Mouse (Mus musculus): ENCODE data around the gene Prpf31. TPM values are rescaled to one million over a fixed set of nuclear protein-coding genes. Genes with fewer than 3 reads are reported as not detected.

Prpf31 gene
- polyA plus RNA-seq (2012; rRNA removed) = 42.4 and 48.6 TPM in 2 replicates

DNA sequence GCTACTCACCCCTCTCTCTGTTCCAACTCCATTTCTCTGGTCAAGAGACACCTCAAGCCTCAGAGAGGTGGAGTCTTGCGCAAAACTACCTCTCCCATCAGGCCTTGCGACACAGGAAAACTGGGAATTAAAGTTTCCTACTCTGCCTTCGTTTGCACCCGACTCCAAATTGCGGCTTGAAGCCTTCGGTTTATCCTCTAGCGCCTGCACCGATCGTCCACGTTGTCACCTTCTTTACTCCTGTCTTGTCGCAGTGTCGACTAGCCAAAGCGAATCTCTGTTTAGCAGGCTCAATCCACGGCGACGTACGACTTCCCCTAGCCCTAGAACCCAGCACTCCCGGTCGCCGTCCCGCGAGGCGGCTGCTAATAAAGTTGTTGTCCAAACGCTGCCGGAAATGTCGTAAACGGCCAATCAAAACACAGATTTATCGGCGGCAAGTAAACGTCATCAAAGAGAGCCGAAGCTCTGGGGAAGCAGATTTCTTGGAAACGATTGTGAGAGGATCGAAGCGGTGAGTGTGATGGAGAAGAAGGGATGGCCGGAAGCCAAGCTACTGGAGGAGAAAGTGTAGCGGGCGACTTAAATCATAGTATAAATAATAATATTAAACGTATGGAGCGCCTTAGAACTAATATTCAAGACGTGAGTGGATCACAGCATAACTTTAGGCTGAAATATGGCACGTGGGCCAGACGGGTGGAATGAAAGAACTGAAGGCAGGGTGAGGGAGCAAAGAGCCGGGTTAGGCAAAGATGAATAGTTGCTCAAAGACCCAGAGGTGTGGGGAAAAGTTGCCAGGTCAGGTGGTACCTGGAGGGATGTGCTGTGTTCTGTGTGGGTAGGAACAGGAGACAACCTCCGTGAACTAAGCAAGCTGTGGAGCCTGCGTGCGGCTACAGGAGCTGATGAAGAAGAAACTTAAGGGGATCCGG, at the start of gene Prpf31, which contains the start of gene Tfpt:
Gene Prpf31 (plus strand): TSS at position 443 of the 935 bp plus-strand sequence.
Gene Tfpt (minus strand): TSS at position 387 of the 935 bp plus-strand sequence.
- Histone ChIP-seq H3K4me3 (ENCODE audit: control insufficient read depth, insufficient read depth, low read length) (peak within 1 kb of the TSS; percentile 77), H3K36me3 (ENCODE audit: control insufficient read depth, insufficient read depth, low read length) (0 out of 2 replicates have a peak, but pooled peaks cover 3% of the 10 kb centered on the region)

DNA sequence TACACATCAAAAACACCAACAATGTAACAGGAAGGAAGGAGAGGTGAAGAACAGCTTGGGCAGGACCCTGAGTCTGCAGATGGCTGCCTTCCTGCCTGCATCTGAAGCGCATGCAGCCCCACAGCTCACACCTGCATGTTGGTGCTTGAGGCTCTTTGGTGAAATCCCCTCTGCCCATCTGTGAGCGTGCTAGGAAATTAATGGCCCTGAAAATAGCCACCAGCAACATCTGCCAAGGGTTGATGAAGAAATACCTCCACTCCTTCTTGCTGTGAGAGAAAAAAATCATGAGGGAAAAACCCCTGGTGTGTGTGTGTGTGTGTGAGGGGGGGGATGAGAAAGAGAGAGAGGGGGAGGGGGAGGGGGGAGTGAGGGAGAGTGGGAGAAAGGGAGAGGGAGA, 49.8 kb upstream of the Prpf31 start:
- 7% methylated on average over 2 of the region's 2 CpGs for WGBS
- Histone ChIP-seq H3K36me3 (ENCODE audit: control insufficient read depth, insufficient read depth, low read length) (no peaks in the 10 kb centered on the region), H3K27ac (ENCODE audit: control insufficient read depth, insufficient read depth, low read length) (no peak overlapping the region), H3K4me1 (replicated peaks; ENCODE audit: control insufficient read depth, insufficient read depth, low read length) (no peaks in the 10 kb centered on the region; the same call in 1 of the 2 replicates), H3K27me3 (ENCODE audit: control insufficient read depth, insufficient read depth, low read length) (no peaks in the 10 kb centered on the region), H3K4me3 (ENCODE audit: control insufficient read depth, insufficient read depth, low read length) (no peak overlapping the region)
- TF ChIP-seq CTCF (IDR thresholded peaks at IDR 0.05; ENCODE audit: borderline replicate concordance, control insufficient read depth, extremely low read depth, insufficient read depth, low read length, poor library complexity) (no peak), POLR2A (IDR thresholded peaks at IDR 0.05; ENCODE audit: control insufficient read depth, extremely low read depth, insufficient read depth, low read length, poor library complexity) (no peak)
- DNase-seq = no peak

More for the DNA sequence above, at the start of gene Prpf31, which contains the start of gene Tfpt:
- under 1% methylated on average over 47 of the region's 47 CpGs for WGBS
- H3K27ac ChIP-seq (ENCODE audit: control insufficient read depth, insufficient read depth, low read length) = peak within 1 kb of the TSS; percentile 72
- H3K4me1 ChIP-seq (replicated peaks; ENCODE audit: control insufficient read depth, insufficient read depth, low read length) = peaks cover 15% of the 10 kb centered on the region
- TF ChIP-seq POLR2A (IDR thresholded peaks at IDR 0.05; ENCODE audit: control insufficient read depth, extremely low read depth, insufficient read depth, low read length, poor library complexity) (peak; percentile 52; the same call in 1 of the 2 replicates), CTCF (IDR thresholded peaks at IDR 0.05; ENCODE audit: borderline replicate concordance, control insufficient read depth, extremely low read depth, insufficient read depth, low read length, poor library complexity) (no peak)
- DNase-seq = peak; percentile 92
- H3K27me3 ChIP-seq (ENCODE audit: control insufficient read depth, insufficient read depth, low read length) = no peaks in the 10 kb centered on the region

DNA sequence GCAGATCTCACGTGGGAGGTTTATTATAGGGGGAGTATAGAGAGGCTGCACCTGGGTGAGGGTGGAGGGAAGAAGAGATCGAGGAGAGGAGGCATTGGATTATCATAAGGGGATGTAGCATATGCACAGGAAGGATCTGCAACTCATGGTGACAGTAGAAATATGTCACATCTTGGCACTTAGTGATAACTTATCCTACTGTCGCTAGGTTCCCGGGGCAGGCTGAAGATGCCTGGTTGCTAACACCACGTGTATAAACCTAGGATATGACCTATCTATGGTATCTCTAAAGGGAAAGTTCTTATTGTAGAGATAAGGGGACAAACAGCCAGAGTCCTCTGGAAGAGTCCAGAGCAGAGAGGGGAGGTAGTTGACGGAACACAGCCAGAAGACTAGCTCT, 44.0 kb upstream of the Prpf31 start:
- Histone ChIP-seq H3K36me3 (ENCODE audit: control insufficient read depth, insufficient read depth, low read length) (no peaks in the 10 kb centered on the region), H3K4me3 (ENCODE audit: control insufficient read depth, insufficient read depth, low read length) (no peak overlapping the region), H3K4me1 (replicated peaks; ENCODE audit: control insufficient read depth, insufficient read depth, low read length) (no peaks in the 10 kb centered on the region), H3K27me3 (ENCODE audit: control insufficient read depth, insufficient read depth, low read length) (no peaks in the 10 kb centered on the region), H3K27ac (ENCODE audit: control insufficient read depth, insufficient read depth, low read length) (no peak overlapping the region)
- 37% methylated on average over 6 of the region's 6 CpGs for WGBS
- no peak for TF ChIP-seq POLR2A (IDR thresholded peaks at IDR 0.05; ENCODE audit: control insufficient read depth, extremely low read depth, insufficient read depth, low read length, poor library complexity)
- DNase-seq = no peak

DNA sequence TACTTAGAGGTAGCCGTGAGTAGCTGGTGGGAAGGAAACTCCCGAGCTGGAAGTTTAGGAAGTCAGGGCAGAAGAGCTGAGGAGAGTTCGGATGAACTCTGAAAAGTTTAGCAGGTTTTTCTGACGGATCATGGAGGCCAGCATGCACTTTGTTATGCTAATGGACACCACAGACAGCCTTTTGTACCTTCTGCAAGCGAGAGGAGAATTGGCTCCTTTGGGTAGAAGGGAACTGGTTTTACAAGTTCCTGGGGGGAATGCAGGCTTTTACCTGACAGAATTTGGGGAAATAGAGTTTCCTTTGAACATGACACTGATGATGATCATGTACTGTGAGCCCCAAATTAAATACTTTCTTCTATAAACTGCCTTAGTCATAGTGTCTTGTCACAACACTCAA, 43.5 kb upstream of the Prpf31 start:
- no peaks in the 10 kb centered on the region for H3K36me3 ChIP-seq (ENCODE audit: control insufficient read depth, insufficient read depth, low read length)
- H3K27me3 ChIP-seq (ENCODE audit: control insufficient read depth, insufficient read depth, low read length) = no peaks in the 10 kb centered on the region
- no peak for DNase-seq
- no peak overlapping the region for H3K27ac ChIP-seq (ENCODE audit: control insufficient read depth, insufficient read depth, low read length)
- no peaks in the 10 kb centered on the region for H3K4me1 ChIP-seq (replicated peaks; ENCODE audit: control insufficient read depth, insufficient read depth, low read length)
- 47% methylated on average over 5 of the region's 5 CpGs for WGBS
- TF ChIP-seq CTCF (IDR thresholded peaks at IDR 0.05; ENCODE audit: borderline replicate concordance, control insufficient read depth, extremely low read depth, insufficient read depth, low read length, poor library complexity) (no peak), POLR2A (IDR thresholded peaks at IDR 0.05; ENCODE audit: control insufficient read depth, extremely low read depth, insufficient read depth, low read length, poor library complexity) (no peak)
- H3K4me3 ChIP-seq (ENCODE audit: control insufficient read depth, insufficient read depth, low read length) = no peak overlapping the region

DNA sequence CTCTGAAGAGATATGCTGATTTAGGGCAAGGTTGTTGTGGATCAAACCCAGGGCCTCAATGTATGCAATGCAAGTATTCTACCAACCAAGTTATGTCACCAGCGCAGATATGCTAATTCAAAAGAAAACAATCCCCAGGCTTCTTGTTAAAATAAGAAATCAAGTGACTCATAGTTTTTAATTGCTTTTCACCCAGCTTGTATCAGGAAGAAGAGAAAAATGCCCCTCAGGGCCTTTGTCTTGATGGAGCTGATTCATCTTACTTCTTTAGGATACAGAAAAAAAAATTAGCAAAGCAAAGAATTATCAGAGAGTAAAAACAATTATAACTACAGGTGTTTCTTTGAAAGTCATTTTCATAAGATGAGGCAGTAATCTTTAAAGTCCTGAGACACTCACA, 42.5 kb upstream of the Prpf31 start:
- no peaks in the 10 kb centered on the region for H3K36me3 ChIP-seq (ENCODE audit: control insufficient read depth, insufficient read depth, low read length)
- H3K27me3 ChIP-seq (ENCODE audit: control insufficient read depth, insufficient read depth, low read length) = no peaks in the 10 kb centered on the region
- H3K4me1 ChIP-seq (replicated peaks; ENCODE audit: control insufficient read depth, insufficient read depth, low read length) = no peaks in the 10 kb centered on the region
- no peak for TF ChIP-seq POLR2A (IDR thresholded peaks at IDR 0.05; ENCODE audit: control insufficient read depth, extremely low read depth, insufficient read depth, low read length, poor library complexity)
- TF ChIP-seq CTCF (IDR thresholded peaks at IDR 0.05; ENCODE audit: borderline replicate concordance, control insufficient read depth, extremely low read depth, insufficient read depth, low read length, poor library complexity) = no peak
- WGBS = 93% methylated on average over 1 of the region's 1 CpGs
- H3K27ac ChIP-seq (ENCODE audit: control insufficient read depth, insufficient read depth, low read length) = no peak overlapping the region
- no peak overlapping the region for H3K4me3 ChIP-seq (ENCODE audit: control insufficient read depth, insufficient read depth, low read length)
- no peak for DNase-seq

DNA sequence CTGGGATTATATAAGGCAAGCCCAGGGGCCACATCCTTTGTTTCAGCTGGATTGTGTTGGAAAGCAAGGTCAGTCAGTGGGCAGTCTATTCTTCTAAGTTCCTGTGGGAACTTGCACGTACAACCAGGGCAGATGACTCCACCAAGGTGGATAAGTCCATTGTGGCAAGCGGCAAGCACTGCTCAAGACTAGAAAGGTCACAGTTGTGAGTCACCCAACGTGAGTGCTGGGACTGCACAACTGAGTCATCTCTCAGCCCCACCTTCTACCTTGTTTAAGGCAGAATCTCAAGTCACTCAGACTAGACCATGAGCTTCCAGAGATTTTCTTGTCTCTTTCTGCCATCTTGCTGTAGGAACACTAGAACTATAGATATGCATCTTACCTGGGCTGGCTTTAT, 39.2 kb upstream of the Prpf31 start:
- Histone ChIP-seq H3K4me3 (ENCODE audit: control insufficient read depth, insufficient read depth, low read length) (no peak overlapping the region), H3K36me3 (ENCODE audit: control insufficient read depth, insufficient read depth, low read length) (no peaks in the 10 kb centered on the region), H3K4me1 (replicated peaks; ENCODE audit: control insufficient read depth, insufficient read depth, low read length) (no peaks in the 10 kb centered on the region; the same call in 1 of the 2 replicates), H3K27ac (ENCODE audit: control insufficient read depth, insufficient read depth, low read length) (no peak overlapping the region), H3K27me3 (ENCODE audit: control insufficient read depth, insufficient read depth, low read length) (no peaks in the 10 kb centered on the region)
- TF ChIP-seq POLR2A (IDR thresholded peaks at IDR 0.05; ENCODE audit: control insufficient read depth, extremely low read depth, insufficient read depth, low read length, poor library complexity) (no peak), CTCF (IDR thresholded peaks at IDR 0.05; ENCODE audit: borderline replicate concordance, control insufficient read depth, extremely low read depth, insufficient read depth, low read length, poor library complexity) (no peak)
- WGBS = 84% methylated on average over 3 of the region's 3 CpGs
- DNase-seq = no peak
